Mouse (Mus musculus) C3H10T1/2 (cell line): ENCODE data around the gene Krit1. TPM values are rescaled to one million over a fixed set of nuclear protein-coding genes. Genes with fewer than 3 reads are reported as not detected.

Source experiments
- polyA plus RNA-seq, 2 experiments: library from polyadenylated mRNA; unstranded; fragments of >200 nt; fragmentation: generic; extraction: Trizol; gene quantifications; one replicate each; pipeline ENCODE4 v1.2.1; 2012; ENCODE audit warnings: missing spikeins in 2 of 2

Gene Krit1
- 1 to 10 TPM in 1 of 2 experiments, under 1 TPM in 1; 0.34 to 3.2 TPM for polyA plus RNA-seq

DNA sequence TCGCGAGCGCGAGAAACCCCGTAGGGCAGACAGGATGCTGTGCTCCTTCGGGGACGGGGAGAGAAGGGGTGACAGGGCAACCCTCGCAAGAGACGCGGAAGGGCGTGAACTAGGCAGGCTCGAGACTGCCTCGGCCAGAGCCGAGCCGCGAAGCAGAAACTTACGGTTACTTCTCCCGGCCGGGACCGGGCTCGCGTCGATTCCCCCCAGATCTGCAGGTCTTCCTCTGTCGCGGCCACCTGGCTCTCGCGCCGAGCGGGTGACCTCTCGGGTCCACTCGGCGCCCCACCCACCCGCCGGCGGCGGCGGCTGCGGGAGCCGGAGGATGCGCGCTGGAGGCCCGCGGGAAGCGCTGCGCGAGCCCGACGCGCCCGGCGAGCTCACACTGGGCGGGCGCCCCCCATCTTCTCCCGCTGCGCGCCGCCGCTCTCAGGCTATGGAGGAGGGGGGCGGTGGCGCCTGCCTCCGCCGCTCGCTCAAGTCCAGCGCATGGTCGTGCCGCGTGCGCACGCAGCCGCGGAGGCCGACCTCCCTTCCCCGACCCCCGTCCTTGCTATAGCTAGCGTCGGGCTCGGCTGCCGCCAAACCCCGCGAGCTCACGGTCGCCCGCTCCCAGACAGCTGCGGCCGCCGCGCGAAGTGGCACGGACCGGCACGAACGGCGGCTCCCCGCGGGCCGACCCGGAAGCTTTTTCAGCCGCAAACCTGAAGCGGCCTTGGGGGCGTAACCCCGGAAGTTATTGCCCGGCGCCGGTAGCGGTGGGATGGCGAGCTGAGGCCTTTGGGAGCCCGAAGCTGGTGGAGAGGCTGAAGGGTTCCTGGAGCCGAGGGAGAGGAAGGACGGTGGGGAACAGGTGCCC, at the start of gene Krit1, which contains the start of gene Ankib1:
Gene Krit1, plus strand, starts transcription at position 752 of the 859 bp plus-strand sequence.
Gene Ankib1, minus strand, starts transcription at position 493 of the 859 bp plus-strand sequence.

GRCm38 (mm10) chr5:3845026-3845425, 42.0 kb downstream of the Krit1 start, which contains the start of gene Lrrd1:
Gene Lrrd1 (plus strand): TSS chr5:3845173.

DNA sequence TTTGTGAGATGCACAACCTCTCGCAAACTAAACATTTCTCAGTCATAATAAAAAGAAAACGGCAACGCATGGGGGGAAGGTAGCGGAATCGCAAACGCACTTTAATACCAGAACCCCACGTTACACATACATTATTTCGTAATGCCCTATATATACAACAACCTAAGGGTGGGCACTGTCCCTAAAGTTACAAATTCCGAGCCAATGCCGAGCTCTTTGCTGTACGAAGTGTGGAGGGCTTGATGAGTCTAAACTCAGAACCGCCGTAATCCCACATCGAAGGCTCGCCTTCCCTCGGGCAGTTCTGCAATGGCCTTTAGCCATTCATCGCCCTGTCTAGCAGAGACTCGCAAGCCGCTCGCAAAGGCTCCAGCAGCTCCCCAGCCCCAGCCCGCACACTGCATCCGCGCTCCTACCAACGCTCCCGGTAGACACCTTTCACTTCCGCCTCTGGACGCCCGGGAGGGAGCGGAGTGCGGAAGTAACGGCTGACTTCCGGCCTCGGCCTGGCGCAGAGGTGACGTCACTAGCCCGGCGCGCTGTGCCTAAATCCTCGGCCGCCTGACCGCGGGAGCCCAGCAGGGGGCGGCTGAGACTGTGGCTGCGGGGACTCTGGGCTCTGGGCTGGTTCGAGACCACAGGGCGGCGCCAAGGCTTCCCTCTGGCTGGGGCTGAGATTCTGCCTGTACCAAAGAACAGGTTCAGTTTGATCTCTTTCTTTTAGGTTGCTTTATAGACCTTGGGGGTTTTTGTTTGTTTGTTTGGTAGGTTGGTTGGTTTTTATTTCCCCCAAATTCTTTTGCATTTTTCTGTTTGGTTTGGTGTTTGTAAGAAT, 90.7 kb downstream of the Krit1 start, which contains the start of gene Mterf1a:
Gene Mterf1a, minus strand, starts transcription at position 475 of the 835 bp plus-strand sequence.

Other genes with a start within 250 kb of the Krit1 start
- gene 1700109H08Rik, start 231.6 kb upstream of the Krit1 start, polyA plus RNA-seq, result under 1 TPM; 0.06 to 0.31 TPM
- gene Pex1, start 207.1 kb upstream of the Krit1 start, polyA plus RNA-seq, result 1 to 10 TPM in 1 of 2 experiments, under 1 TPM in 1; 0.62 to 8.0 TPM
- 1 to 10 TPM in 1 of 2 experiments, under 1 TPM in 1; 0.40 to 2.8 TPM for gene Rbm48, start 206.6 kb upstream of the Krit1 start, polyA plus RNA-seq
- gene Tmbim7, start 152.0 kb upstream of the Krit1 start, polyA plus RNA-seq, result not detected
- gene Gatad1, start 146.0 kb upstream of the Krit1 start, polyA plus RNA-seq, result 10 to 100 TPM; 53.3 to 70.7 TPM
- gene Ankib1, start 259 bp upstream of the Krit1 start, polyA plus RNA-seq, result 1 to 10 TPM in 1 of 2 experiments, under 1 TPM in 1; 0.53 to 3.7 TPM
- under 1 TPM in 1 of 2 experiments, not detected in 1; 0.09 TPM for gene Lrrd1, start 42.0 kb downstream of the Krit1 start, polyA plus RNA-seq
- gene Mterf1a, start 90.7 kb downstream of the Krit1 start, polyA plus RNA-seq, result 1 to 10 TPM in 1 of 2 experiments, under 1 TPM in 1; 0.22 to 2.0 TPM
- gene Akap9, start 124.9 kb downstream of the Krit1 start, polyA plus RNA-seq, result 1 to 10 TPM in 1 of 2 experiments, under 1 TPM in 1; 0.43 to 3.8 TPM